Mouse (Mus musculus) adrenal gland, postnatal 10 days (tissue): ENCODE results near the gene Pjvk. TPM values are rescaled to one million over a fixed set of nuclear protein-coding genes. Genes with fewer than 3 reads are reported as not detected.
"Not testable (repeated sequence)": the region's sequence is repeated elsewhere in the genome, so short reads cannot be mapped to it uniquely, and the experiment has no call there.

Source experiments
- DNase-seq: peaks from one replicate; pipeline ENCODE4 v3.0.0; 2021; ENCODE audit warnings: mixed read lengths
- long read RNA-seq, 2 experiments: library from polyadenylated mRNA; stranded (forward); transcript quantifications; one replicate each; pipeline ENCODE4 v2.0.0; 2021
- total RNA-seq, 2 experiments: library from RNA; stranded (reverse); gene quantifications; 2 replicates each; pipeline ENCODE4 v1.2.3; 2021

The Pjvk gene
- total RNA-seq: 1 to 10 TPM in 1 of 2 experiments, under 1 TPM in 1; 0.51 to 1.2 TPM
- long read RNA-seq, experiment 1: 0 reads
- long read RNA-seq, experiment 2: 0 reads

DNA sequence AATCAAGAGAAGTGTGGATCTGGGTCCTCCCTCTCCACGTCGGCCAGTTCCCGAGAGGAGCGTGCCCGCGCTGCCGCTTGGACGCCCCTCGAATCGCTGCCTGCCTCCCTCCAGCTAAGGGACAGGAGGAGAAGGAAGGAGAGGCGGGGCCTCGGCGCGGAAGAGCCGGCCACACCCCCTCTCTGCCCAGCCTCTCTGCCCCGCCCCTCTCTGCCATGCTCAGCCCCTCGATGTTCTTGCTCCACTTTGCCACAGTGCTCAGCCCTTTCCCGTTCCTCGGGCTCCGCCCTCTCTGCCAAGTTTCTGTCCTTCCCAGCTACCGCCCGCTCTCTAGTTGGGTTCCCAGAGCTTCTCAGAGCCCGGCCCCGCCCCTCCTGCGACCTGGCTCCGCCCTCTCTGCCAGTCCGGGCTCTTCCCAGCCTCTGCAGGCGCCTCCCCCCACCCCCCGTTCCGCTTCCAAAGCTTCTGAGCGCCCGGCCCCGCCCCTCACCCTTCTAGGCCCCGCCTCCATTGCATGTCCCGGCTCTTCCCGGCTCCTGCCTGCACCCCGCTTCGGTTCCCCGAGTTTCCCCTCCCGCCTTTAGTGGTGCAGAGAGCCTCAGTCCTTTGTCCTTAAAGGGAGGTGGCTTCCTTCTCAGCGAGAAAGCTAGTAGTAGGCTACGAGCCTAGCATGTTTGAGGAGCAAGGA lies at the start of gene Pjvk, which contains the start of gene Prkra:
Pjvk (plus strand) TSS at position 594 of the 688 bp plus-strand sequence.
Prkra (minus strand) TSS at position 133 of the 688 bp plus-strand sequence.
- peak; percentile 99 for DNase-seq

DNA sequence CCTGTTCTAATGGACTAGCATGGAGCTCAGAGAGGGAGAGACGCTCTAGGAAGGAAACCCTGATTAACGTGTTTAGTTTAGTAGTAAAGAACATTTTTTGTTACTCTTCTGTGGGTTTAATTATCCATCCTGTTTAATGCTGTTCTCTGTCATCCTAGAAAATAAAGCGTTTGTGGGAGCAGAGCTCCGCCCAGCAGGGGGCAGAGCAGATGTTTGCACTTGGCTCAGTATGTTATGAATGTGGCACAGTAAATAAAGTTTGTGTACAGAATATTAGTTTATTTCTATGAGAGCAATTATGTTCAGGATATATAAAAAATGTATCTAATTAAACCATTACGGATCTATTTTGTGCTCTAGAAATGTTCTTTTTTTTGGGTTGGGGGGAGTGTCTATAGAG lies 49.1 kb upstream of the Pjvk start:
- DNase-seq: peak; percentile 11

DNA sequence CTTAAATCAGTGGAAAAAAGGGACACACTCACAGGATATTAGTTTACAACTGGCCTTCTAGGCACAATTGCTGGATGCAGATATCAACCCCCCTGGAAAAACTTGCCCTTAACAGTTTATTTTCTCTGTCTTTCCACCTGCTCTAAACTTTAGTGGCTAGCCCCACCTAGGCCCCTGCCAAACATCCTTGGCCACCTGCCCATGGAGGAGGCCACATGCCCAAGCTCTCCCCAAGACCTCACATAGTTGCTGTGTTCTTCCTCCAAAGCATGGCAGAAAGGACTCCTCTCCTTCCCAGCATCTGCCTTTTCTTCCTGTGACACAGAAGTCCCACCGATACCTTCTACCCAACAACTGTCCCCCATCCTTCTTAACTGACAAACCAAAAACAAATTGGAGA lies 46.0 kb upstream of the Pjvk start:
- no peak for DNase-seq

DNA sequence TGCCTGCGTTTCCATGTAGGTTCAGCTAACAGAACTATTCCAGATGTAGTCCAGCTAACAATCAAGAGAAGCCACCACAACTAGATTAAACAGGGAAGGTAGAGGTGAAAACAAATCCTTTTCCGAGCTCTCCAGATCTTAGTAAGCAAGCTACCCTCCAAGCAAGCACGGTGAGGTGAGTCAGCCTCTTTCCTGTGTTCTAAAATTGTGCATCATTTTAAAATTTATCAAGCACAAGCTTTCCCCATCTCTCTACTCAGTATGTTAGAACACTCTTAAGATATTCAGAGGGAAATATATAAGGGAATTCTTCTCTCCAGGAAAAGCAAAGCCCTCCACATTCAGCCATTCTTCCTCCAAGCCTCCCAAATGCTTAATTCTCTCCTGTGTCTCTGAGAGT lies 41.6 kb upstream of the Pjvk start:
- no peak for DNase-seq

DNA sequence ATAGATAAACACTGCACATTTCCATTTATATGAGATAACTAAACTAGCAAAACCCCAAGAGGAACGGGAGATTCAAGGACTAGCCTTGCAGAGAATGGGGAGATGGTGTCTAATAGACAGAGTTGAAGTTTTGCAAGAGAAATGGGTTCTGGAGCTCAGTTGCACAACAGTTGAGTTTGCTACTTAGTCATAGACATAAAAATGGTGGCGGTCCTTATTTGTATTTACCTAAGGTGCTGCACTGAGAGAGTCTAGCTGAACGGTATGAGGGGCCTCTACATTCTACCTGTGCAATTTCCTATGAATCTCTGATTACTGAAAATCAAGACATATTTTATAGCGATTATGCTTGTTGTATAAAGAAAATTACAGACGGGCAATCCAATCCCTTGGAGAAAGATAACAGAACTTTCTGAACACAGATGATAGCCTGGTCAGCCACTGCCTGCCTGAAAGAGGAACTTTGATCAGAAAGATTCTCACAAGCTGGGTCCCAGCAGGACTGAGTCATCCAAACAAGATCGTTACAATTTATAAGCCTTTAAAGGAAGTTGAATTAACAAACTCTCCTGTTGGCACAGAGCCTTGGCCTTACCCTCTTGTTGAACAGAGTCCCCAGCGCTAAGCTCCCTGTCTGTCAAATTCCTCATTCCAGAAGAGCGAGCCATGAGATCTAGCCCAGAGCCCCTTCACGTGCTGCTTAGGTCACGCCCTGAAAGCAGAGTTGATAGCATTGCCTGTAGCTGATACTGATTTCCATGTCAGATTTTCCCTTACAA lies 37.8 kb upstream of the Pjvk start:
- DNase-seq: peak; percentile 18

DNA sequence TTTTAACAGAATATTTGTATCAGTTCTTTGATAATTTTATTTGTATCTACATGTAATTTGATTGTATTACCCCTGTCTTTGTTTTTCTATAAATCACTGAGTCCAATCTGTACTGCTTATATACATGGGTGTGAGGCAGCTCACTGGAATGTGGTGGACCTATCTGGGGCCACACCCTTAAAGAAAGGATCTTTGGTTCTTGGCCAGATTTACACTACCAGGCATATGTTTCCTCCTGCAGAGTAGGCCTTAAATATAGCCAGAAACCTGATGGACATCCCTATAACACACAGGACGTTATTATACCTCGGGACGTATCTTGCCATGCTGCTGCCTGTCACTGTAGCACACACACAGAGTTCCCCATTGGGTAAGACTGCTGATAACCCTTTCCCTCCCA lies 36.3 kb upstream of the Pjvk start:
- DNase-seq: no peak

DNA sequence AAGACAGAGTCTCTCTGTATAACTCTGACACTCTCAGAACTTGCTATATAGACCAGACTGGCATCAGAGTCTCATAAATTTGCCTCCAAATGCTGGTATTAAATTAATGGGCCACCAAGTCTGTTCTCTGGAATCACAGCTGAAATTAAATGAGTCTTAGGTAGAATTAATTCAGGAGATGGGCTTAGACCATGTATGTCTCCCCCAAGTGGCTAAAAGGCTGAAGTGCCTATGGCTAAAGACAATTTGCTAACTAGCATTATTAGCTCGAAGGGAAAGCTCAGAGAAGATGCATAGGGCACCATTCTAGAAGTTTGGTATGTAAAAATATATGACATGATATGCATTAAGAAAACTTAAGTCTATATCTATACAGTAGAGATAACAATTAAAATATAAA lies 30.2 kb upstream of the Pjvk start:
- peak; percentile 64 for DNase-seq

DNA sequence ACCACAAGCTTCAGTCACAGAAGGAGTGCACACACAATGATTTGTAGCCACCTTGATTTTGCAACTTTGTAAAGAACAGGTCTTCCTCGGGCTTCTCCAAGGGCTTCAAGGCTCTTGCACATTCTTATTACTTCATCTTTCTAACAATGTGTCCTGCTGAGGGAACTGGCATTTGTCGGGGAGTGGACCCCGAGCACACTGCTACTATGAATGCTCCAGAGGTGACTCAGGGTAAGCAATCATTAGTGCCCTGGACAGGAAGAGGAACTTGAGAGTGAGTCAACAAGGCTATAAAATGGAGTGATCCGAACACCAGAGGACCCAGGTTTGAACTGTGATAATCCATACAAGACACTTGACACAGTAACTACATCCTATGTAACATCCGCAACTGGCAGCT lies 28.1 kb upstream of the Pjvk start:
- no peak for DNase-seq

DNA sequence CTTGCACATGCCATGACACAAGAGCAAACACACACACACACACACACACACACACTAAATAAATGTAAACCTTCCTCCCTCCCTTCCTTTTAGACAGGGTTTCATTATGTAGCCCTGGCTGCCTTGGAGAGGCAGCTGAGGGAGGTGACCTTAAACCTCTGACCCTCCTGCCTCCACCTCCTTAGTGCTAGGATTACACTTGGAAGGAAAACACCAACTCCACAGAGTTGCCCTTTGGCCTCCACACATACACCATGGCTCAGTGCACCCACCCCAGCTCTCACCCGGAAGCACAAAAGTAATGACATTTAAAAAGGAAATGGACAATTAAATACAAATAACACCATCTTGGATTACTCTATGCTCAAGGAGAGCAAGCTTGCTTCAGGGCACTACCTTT lies 26.6 kb upstream of the Pjvk start:
- no peak for DNase-seq

DNA sequence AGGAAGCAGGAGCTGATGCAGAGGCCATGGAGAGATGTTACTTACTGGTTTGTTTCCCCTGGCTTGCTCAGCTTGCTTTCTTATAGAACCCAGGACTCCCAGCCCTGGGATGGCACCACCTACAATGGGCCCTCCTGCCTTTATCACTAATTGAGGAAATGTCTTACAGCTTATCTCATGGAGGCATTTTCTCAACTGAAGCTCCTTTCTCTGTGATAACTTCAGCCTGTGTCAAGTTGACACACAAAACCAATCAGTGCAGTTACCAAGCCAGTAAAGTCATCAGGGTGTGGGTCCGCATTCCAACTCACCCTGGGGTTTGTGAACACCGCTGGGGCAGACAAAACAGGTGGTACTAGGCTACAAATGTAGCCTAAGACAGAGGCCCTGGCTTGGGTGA lies 26.0 kb upstream of the Pjvk start:
- DNase-seq: not testable (repeated sequence)

DNA sequence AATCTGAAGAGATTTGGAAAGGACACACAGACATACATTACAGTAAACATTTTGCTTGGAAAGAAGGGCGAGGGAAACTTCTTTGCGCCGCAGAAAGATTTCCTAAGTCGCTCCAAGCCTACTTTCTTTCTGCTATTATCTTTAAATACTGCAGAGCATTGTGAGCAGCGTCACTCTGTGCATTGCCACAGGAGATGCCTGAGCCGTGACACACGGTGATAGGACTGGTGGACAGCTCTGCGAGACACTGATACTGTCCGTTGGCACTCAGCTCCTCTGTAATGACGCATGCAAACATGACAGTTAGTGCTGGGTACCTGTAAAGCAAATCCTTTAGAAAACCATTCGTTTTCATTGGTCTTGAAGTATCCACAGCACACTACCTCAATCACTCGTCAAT lies 18.0 kb upstream of the Pjvk start:
- no peak for DNase-seq

DNA sequence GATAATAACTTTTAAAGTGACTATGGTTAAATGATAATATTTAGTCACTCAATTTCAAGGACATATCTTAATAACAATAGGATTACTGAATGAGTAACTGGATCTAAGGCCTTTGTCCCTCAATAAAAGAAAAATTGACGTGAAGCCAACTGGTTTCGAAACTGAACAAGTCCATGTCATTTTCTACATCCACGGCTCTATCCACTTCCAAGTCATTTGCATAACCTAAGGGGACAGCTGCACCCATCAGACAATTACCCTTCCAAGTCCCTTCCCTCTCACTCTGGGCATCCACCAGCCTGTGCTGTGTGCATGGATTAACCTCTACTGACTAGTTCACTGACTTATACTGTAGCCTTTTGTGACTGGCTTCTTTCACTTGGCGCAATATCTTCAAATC lies 16.7 kb upstream of the Pjvk start:
- DNase-seq: peak; percentile 13

DNA sequence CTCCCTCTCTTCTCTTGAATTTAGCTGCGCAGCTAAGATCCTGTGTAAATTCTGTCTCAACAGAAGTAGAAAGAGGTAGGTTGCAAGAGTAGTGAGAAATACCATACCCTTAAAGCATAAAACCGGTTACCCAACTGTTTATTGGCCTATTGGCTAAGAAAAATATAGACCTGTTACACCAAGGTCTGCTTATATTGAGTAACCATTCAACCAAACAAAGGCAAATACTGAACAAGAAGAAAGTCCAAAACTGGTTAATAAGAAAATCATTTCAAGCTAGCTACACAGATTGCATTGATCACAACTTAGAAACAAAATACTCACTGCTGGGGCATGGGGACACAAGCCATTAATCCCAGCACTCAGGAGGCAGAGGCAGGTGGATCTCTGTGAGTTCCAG lies 8.6 kb upstream of the Pjvk start:
- DNase-seq: no peak

DNA sequence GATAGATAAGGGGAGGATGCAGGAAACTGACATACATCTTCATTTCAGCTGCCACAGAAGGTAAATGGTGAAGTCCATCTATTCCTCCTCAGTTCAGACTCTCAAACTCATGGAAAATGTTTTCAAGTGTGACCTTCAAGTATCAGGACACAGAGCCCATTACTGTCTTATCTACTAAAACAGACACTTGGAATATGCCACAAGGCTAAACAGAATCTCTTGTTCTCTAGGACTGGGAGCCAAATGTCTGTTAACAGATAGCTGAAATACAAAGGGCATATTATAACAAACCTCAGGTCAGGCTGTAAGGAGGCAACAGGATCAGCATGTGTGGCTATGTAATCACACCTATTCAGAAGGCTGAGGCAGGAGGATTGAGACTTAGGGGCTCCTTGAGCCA lies 4.5 kb upstream of the Pjvk start:
- DNase-seq: no peak

DNA sequence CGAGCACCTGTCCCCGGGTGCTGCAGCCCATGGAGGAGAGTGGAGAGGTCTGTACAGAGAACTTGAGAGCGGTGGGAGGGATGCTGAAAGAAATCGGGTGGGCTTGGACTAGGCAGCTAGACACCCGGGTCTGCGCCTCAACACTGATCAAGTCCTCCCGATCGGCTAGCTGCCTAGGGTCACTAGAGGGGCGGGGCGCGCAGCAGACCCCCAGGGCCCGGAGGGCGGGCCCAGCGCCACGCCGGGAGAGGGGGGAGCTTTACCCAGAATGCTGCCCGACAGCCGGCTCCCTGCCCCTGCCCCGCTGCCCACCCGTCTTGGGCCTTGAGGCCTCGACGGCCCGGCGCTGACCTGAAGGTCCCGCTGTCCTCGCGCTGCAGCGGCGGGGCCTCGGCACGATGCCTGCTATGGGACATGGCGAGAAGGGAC lies 821 bp upstream of the Pjvk start:
- DNase-seq: no peak

DNA sequence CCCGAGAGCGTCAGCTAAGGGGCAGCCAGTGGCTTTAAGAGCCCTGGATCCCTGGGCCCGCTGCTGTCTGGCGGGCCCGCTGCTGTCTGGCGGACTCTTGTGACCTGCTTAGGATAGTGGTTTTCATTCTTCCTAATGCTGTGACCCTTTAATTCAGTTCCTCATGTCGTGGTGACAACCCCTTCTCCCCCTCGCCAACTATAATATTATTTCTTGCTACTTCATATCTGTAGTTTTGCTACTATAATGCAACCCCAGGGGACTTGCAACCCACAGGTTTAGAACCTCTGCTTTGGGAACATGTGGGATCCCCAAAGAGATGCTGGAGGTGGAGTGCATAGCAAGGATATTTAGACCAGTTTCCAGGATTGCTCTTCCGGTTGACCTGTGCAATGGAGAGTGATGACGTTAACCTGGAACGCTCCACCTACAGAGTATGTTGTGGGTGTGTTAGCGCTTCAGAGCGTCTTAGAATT lies 428 bp downstream of the Pjvk start:
- DNase-seq: no peak

DNA sequence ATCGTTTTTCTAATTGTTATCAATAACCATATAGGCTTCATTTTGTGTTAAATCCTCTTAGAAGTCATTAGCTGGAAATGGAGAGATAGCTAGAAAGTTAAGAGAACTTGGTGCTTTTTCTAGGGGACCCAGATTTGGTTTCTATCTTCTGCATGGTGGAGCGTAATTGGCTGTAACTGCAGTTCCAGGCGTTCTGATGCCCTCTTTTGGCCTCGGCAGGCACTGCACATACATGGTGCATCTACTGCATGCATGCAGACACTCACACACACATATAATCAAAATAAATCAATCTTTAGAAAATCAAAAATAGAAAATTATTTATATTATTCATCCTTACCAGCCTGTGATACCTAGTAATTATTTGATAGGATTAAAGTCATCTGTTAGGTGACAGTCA lies 4.8 kb downstream of the Pjvk start:
- DNase-seq: no peak

DNA sequence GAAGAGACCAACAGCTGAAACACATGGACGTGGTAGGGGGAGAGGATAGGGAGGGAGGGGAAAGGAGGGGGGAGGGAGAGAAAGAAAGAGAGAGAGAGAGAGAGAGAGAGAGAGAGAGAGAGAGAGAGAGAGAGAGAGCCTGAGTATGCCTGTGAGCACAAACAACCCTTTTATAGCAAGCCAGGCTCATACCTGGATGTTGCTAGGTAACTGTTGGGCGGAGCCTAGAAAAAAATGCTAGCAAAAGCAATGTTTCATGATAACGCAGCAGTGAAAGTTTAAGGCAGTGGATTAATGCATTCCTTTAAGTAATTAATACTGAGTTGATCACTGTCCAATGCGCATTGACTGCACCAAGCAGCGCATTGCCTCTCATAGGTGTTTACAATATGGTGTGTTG lies 6.4 kb downstream of the Pjvk start:
- no peak for DNase-seq

DNA sequence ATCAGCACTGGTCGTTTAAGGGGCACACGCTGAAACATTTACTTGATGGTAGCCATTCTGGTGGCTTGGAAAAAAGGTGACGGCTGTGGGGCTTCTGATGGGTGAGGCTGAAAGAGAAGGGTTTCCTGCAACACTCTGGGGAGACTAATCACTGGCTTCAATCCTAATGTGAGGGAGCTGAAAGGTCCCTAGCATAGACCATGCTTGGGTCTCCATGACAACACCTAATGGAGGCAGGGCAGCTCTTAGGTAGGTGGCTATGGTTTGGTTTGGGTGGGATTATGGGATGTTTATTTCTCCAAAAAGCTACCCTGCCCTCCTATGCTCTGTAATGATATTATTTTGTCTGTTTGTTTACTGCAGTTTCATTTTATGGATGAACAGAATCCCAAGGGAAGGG lies 7.2 kb downstream of the Pjvk start:
- no peak for DNase-seq

DNA sequence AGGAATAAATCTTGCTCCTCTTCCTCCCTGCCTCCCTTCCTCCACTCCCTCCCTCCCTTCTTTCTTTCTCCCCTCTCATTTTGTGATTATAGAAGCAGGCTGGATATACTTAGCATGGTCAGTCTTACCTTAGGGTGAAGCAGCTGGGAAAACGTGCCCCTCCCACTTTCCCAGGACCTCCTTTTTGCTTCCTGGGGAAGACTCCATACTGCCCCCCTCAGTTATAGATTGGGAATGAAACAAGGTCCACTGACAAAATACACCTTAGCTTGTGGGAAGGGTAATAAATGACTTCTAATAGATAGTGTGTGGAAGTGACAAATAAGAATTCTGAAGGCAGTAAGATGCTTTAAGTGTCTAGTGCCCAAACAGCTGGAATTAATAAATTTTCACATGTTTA lies 7.7 kb downstream of the Pjvk start:
- peak; percentile 15 for DNase-seq

DNA sequence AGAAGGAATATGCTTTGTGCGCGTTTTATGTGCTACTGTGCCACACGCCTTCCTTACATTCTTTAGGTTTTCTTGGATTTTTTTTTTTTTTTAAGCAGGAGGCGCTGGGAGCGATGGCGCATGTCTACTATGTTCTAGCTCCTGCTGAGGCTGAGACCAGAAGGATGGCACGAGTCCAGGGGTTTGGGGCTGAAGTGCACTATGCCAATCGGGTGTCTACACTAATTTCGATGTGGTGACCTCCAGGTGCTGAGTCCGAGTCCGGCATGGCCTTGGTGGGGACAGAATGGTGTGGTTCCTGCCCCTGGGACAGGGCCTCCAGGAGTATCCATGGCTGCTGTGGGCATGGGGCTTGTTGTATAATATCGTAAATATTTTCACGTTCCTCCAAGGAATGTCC lies 10.3 kb downstream of the Pjvk start:
- DNase-seq: no peak

DNA sequence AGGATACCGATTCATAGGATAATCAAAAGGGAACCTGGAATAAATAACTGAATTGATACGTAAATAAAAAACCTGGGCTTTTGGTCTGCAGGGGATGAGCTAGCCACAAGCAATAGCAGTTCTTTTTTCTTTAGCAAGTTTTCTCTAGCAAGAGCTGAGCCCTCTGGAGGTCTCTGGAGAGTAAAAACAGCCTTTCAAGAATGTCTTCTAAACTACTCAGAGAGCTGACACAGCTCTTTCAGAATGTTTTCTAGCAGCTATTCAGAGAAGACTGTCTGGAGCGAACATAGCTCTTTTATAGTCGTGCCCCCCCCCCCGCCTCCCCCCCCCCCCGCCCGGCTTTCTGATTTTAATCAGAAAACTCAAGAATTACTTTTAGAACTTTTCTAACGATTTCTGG lies 11.1 kb downstream of the Pjvk start:
- DNase-seq: no peak

DNA sequence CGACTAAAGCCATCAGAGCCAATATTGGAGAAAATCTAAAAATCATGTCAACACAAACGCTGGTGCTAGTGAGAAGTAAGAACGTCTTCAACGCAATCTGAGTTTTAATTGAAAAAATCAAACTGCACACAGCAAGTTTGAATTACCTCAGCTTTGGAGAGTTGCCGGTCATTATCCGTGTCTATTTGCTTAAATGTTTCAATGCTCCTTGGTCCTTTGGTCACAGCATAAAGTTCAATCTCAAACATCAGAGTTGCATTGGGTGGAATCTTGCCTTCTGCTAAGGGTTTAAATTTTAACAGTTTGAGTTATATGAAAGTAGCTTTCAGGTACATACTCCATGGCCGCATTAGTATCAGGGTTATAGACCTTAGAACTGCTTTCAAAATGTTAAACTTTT lies 17.3 kb downstream of the Pjvk start:
- no peak for DNase-seq

DNA sequence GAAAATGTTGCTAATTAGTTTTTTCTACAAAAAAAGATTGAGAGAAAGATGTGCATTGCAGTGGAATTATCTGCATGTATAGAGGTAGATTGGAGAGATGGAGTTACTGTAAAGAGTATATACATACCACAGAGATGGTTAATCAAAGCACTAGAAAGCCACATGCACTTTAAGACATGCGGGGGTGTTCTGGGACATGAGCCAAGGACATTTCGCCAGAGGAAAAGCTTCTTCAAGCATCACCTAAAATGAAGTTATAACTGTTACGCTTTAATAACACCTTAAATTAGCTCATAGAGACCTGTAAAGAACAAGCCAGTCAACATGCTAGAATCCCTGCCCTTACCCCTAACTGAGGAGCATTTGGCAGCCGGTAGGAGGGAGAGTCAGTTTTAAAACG lies 18.9 kb downstream of the Pjvk start:
- DNase-seq: no peak
